Mouse (Mus musculus): ENCODE measurements around the gene Ajm1.

The Ajm1 gene

GRCm38 (mm10) chr2:25575432-25576027 is 6.0 kb downstream of the Ajm1 start:
- H3K27me3 ChIP-seq (ENCODE audit: insufficient read depth, low read length) = peaks cover 53% of the 10 kb centered on the region
- H3K36me3 ChIP-seq (ENCODE audit: insufficient read depth, low read length) = peaks cover 28% of the 10 kb centered on the region
- peaks cover 58% of the 10 kb centered on the region for H3K4me1 ChIP-seq (replicated peaks; ENCODE audit: low read depth, low read length)
- TF ChIP-seq POU5F1 (IDR thresholded peaks at IDR 0.05; ENCODE audit: borderline replicate concordance, low read length) (no peak), NANOG (IDR thresholded peaks at IDR 0.05; ENCODE audit: borderline replicate concordance, low read length) (no peak), CTCF (conservative IDR thresholded peaks at IDR 0.05; ENCODE audit: low read length) (no peak)
- H3K4me3 ChIP-seq (replicated peaks; ENCODE audit: low read length) = peak overlapping the region; percentile 53
- H3K9me3 ChIP-seq (ENCODE audit: low read length) = no peaks in the 10 kb centered on the region

DNA sequence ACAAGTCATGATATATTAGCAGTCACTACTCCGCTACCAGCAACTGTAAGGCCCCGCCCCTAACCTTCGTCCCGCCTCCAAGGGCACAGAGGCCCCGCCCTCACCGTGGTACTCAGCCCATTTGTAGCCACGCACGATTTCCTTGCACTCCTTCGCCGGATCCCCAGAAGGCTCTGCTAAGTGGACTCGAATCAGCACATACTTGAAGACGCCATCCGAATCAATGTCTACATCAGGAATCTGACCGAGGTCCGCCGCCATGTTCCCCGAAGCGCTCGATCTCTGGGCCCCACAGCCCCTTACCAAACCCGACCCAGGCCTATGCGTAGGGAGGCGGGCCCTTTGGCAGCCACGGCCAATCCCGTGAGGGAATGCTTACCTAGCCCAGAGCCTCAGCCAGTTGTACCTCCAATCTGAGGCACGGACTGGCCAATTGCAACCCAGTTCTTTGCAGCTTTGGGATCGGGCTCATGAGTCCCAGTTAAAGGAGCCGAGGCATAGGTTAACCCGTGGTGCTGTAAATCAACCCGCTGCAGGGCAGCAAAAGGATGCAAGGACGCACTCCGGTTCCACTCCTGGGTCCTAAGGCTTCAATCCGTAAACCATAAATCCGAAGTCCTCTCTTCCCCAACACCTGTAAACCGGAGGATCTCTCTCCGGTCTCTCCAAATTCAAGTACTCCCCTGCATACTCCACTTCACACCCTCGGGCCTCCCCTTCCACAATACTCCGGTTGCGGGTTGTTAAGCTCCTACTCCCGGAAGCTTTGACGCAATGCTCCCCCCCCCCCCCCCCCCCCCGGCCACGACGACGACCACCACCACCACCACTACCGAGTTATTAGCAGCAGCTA is 6.8 kb downstream of the Ajm1 start, which contains the start of the genes Mamdc4 and Phpt1:
Gene Mamdc4 (minus strand): TSS at position 267 of the 853 bp plus-strand sequence.
Gene Phpt1 (minus strand): TSS at position 646 of the 853 bp plus-strand sequence.
- TF ChIP-seq NANOG (IDR thresholded peaks at IDR 0.05; ENCODE audit: borderline replicate concordance, low read length) (0 out of 2 replicates have a peak, but pooled peaks have one; percentile 29), POU5F1 (IDR thresholded peaks at IDR 0.05; ENCODE audit: borderline replicate concordance, low read length) (no peak), CTCF (conservative IDR thresholded peaks at IDR 0.05; ENCODE audit: low read length) (no peak)
- H3K4me3 ChIP-seq (replicated peaks; ENCODE audit: low read length) = peak within 1 kb of the TSS; percentile 84
- peaks cover 45% of the 10 kb centered on the region for H3K27me3 ChIP-seq (ENCODE audit: insufficient read depth, low read length)
- H3K4me1 ChIP-seq (replicated peaks; ENCODE audit: low read depth, low read length) = peaks cover 53% of the 10 kb centered on the region
- no peaks in the 10 kb centered on the region for H3K9me3 ChIP-seq (ENCODE audit: low read length)
- H3K36me3 ChIP-seq (ENCODE audit: insufficient read depth, low read length) = peaks cover 34% of the 10 kb centered on the region

GRCm38 (mm10) chr2:25574136-25574535 is 7.4 kb downstream of the Ajm1 start:
- TF ChIP-seq NANOG (IDR thresholded peaks at IDR 0.05; ENCODE audit: borderline replicate concordance, low read length) = no peak
- no peak for TF ChIP-seq CTCF (conservative IDR thresholded peaks at IDR 0.05; ENCODE audit: low read length)
- TF ChIP-seq POU5F1 (IDR thresholded peaks at IDR 0.05; ENCODE audit: borderline replicate concordance, low read length) = no peak
- Histone ChIP-seq H3K4me1 (replicated peaks; ENCODE audit: low read depth, low read length) (peaks cover 53% of the 10 kb centered on the region), H3K36me3 (ENCODE audit: insufficient read depth, low read length) (peaks cover 41% of the 10 kb centered on the region), H3K4me3 (replicated peaks; ENCODE audit: low read length) (peak overlapping the region; percentile 84), H3K9me3 (ENCODE audit: low read length) (no peaks in the 10 kb centered on the region), H3K27me3 (ENCODE audit: insufficient read depth, low read length) (peaks cover 39% of the 10 kb centered on the region)

DNA sequence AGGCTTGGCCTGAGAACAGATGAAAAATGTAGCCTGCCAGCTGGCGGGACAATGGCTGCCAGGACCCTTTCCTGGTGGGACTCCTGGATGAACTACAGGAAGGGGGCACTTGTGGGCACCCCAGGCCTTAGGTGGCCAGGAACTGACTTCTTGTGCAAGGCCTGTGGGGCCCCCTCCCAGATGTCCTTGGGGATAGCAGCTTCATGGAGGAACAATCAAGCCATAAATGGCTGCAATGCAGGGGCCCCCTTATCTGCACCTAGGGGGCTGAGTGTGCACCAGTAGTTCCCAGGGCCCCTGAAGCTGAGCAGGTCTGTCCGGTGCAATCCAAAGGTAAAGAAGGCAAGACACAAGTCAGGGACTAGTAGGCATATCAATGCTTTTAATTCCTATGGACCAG is 8.5 kb downstream of the Ajm1 start:
- H3K9me3 ChIP-seq (ENCODE audit: low read length) = no peaks in the 10 kb centered on the region
- peaks cover 53% of the 10 kb centered on the region for H3K4me1 ChIP-seq (replicated peaks; ENCODE audit: low read depth, low read length)
- peaks cover 28% of the 10 kb centered on the region for H3K27me3 ChIP-seq (ENCODE audit: insufficient read depth, low read length)
- H3K4me3 ChIP-seq (replicated peaks; ENCODE audit: low read length) = no peak overlapping the region
- H3K36me3 ChIP-seq (ENCODE audit: insufficient read depth, low read length) = peaks cover 48% of the 10 kb centered on the region
- TF ChIP-seq NANOG (IDR thresholded peaks at IDR 0.05; ENCODE audit: borderline replicate concordance, low read length) = no peak
- no peak for TF ChIP-seq CTCF (conservative IDR thresholded peaks at IDR 0.05; ENCODE audit: low read length)
- no peak for TF ChIP-seq POU5F1 (IDR thresholded peaks at IDR 0.05; ENCODE audit: borderline replicate concordance, low read length)

DNA sequence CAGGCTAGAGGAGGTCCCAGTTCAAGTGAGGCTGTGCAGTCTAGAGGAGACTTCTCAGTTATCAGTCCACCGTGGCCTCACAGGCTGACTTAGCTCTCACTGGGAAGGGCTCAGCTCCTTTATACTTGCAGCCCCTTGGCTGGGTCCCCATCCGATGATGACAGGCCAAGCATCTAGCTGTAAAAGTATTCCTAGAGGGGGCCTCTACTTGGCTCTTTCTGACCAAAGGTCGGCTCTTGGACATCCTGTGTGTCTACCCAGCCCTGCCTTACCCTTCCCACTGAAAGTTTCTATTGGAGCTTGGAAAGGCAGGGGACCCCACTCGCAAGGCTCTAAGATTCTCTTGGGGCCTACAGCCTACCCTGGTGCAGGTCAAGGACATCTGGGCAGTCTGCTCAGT is 10.3 kb downstream of the Ajm1 start:
- Histone ChIP-seq H3K4me3 (replicated peaks; ENCODE audit: low read length) (no peak overlapping the region), H3K36me3 (ENCODE audit: insufficient read depth, low read length) (peaks cover 60% of the 10 kb centered on the region), H3K4me1 (replicated peaks; ENCODE audit: low read depth, low read length) (peaks cover 45% of the 10 kb centered on the region), H3K27me3 (ENCODE audit: insufficient read depth, low read length) (peaks cover 10% of the 10 kb centered on the region), H3K9me3 (ENCODE audit: low read length) (no peaks in the 10 kb centered on the region)
- TF ChIP-seq CTCF (conservative IDR thresholded peaks at IDR 0.05; ENCODE audit: low read length) (no peak), NANOG (IDR thresholded peaks at IDR 0.05; ENCODE audit: borderline replicate concordance, low read length) (no peak), POU5F1 (IDR thresholded peaks at IDR 0.05; ENCODE audit: borderline replicate concordance, low read length) (no peak)

- Histone ChIP-seq H3K36me3 (ENCODE audit: insufficient read depth, low read length) (peaks cover 78% of the 10 kb centered on the region), H3K9me3 (ENCODE audit: low read length) (no peaks in the 10 kb centered on the region), H3K4me3 (replicated peaks; ENCODE audit: low read length) (no peak overlapping the region), H3K27me3 (ENCODE audit: insufficient read depth, low read length) (no peaks in the 10 kb centered on the region), H3K4me1 (replicated peaks; ENCODE audit: low read depth, low read length) (peaks cover 34% of the 10 kb centered on the region)
- TF ChIP-seq NANOG (IDR thresholded peaks at IDR 0.05; ENCODE audit: borderline replicate concordance, low read length) = no peak
- no peak for TF ChIP-seq CTCF (conservative IDR thresholded peaks at IDR 0.05; ENCODE audit: low read length)
- TF ChIP-seq POU5F1 (IDR thresholded peaks at IDR 0.05; ENCODE audit: borderline replicate concordance, low read length) = no peak
These were observed 12.2 kb downstream of the Ajm1 start for GRCm38 (mm10) chr2:25569323-25569722.

DNA sequence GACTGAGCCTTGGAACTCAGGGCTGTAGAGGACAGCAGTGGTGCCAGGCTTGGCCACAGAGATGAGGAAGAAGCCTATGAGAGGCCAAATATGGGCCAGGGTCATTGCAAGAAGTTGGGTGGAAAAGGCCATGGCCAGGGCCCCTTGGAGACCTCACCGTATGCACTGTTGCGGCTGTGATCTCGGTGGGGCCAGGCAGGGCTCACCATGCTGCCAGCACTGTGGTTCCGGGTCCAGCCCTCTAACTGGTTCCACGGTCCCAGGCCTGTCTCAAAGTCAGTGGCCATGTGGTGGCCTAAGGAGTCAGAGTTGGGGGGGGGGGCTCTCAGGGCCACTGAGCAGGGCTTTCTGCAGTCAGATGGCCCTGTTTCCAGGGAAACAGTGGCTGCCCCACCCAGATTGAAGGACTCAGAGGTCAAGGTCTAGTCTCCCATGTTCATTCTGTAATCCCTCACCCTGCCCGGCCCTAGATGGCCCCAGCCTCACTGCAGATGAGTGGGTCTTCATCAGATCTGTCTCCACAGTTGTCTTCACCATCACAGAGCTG is 13.0 kb downstream of the Ajm1 start:
- Histone ChIP-seq H3K27me3 (ENCODE audit: insufficient read depth, low read length) (no peaks in the 10 kb centered on the region), H3K36me3 (ENCODE audit: insufficient read depth, low read length) (peaks cover 85% of the 10 kb centered on the region), H3K9me3 (ENCODE audit: low read length) (no peaks in the 10 kb centered on the region), H3K4me3 (replicated peaks; ENCODE audit: low read length) (no peak overlapping the region), H3K4me1 (replicated peaks; ENCODE audit: low read depth, low read length) (peaks cover 27% of the 10 kb centered on the region)
- TF ChIP-seq POU5F1 (IDR thresholded peaks at IDR 0.05; ENCODE audit: borderline replicate concordance, low read length) (no peak), CTCF (conservative IDR thresholded peaks at IDR 0.05; ENCODE audit: low read length) (no peak), NANOG (IDR thresholded peaks at IDR 0.05; ENCODE audit: borderline replicate concordance, low read length) (no peak)

- no peaks in the 10 kb centered on the region for H3K9me3 ChIP-seq (ENCODE audit: low read length)
- H3K27me3 ChIP-seq (ENCODE audit: insufficient read depth, low read length) = no peaks in the 10 kb centered on the region
- H3K4me1 ChIP-seq (replicated peaks; ENCODE audit: low read depth, low read length) = peaks cover 27% of the 10 kb centered on the region
- no peak overlapping the region for H3K4me3 ChIP-seq (replicated peaks; ENCODE audit: low read length)
- TF ChIP-seq CTCF (conservative IDR thresholded peaks at IDR 0.05; ENCODE audit: low read length) (no peak), POU5F1 (IDR thresholded peaks at IDR 0.05; ENCODE audit: borderline replicate concordance, low read length) (no peak), NANOG (IDR thresholded peaks at IDR 0.05; ENCODE audit: borderline replicate concordance, low read length) (no peak)
- H3K36me3 ChIP-seq (ENCODE audit: insufficient read depth, low read length) = peaks cover 88% of the 10 kb centered on the region
These were observed 15.0 kb downstream of the Ajm1 start for GRCm38 (mm10) chr2:25566558-25566957.

All from E14TG2a.4 (cell line).